Mouse (Mus musculus) stomach, postnatal 0 days (tissue): ENCODE results near the gene Gm11733.

Source experiments
- CTCF ChIP-seq: IDR thresholded peaks from 2 replicates; pipeline ENCODE4 v1.5.1; 2016; ENCODE audit warnings: antibody characterized with exemption, low read depth, mild to moderate bottlenecking, moderate library complexity
- EP300 ChIP-seq: optimal IDR thresholded peaks from 2 replicates; pipeline ENCODE3; 2016; ENCODE audit warnings: antibody characterized with exemption

DNA sequence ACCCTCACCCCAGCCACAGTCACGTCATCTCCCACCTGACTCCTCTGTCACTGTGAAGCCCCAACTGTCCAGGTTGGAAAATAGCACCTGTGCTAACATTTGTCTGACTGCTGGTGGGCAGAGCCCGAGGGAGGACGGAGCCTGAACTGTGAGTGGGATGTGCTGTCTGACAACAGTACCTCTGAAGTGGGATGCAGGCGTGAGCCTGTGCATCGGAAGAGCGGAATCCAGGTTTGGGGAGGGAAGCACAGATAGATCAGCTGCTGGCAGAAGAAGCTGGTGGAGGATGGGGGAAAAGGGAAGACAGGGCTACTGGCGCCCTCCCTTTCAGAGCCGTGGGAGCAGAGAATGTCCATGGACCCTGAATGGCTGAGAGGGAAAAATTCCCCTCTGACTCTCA is 11.3 kb upstream of the Gm11733 start:
- TF ChIP-seq CTCF (no peak), EP300 (no peak)
